Mouse (Mus musculus) left cerebral cortex, postnatal 14 days (tissue): ENCODE results near the gene Nans. TPM values are rescaled to one million over a fixed set of nuclear protein-coding genes. Genes with fewer than 3 reads are reported as not detected.

Source experiments
- DNase-seq, 2 experiments: peaks; one replicate each; pipeline ENCODE4 v3.0.0; 2021 to 2022; ENCODE audit warnings: low spot score in 2 of 2, mixed read lengths in 1 of 2
- intact Hi-C: fragments of 180-260 bp; cut with DNase I; formaldehyde crosslinking; loops from one replicate; pipeline ENCODE4 v1.15.1; 2025
- total RNA-seq, 2 experiments: library from RNA; stranded (reverse); gene quantifications; 2 replicates each; pipeline ENCODE4 v1.2.3; 2021

Nans gene
- total RNA-seq, 2 experiments from 2014 or later: 20.8 to 24.5 TPM

GRCm38 (mm10) chr4:46463130-46463830 is 25.8 kb upstream of the Nans start:
- DNase-seq: peak; percentile 45 to 46
- intact Hi-C loops: no loop called here

- intact Hi-C loops: no loop called here
- peak in 1 of 2 experiments; percentile 34 for DNase-seq
Observed at GRCm38 (mm10) chr4:46465740-46466139, 23.3 kb upstream of the Nans start.

- no peak for DNase-seq
- intact Hi-C loops: no loop called here
Observed at GRCm38 (mm10) chr4:46475101-46475500, 13.9 kb upstream of the Nans start.

GRCm38 (mm10) chr4:46479081-46479480 is 10.0 kb upstream of the Nans start:
- no peak for DNase-seq
- intact Hi-C loops: no loop called here

GRCm38 (mm10) chr4:46485696-46486417 is 3.2 kb upstream of the Nans start:
- intact Hi-C loops: no loop called here
- peak; percentile 54 to 58 for DNase-seq

- intact Hi-C loops: no loop called here
- peak; percentile 64 to 67 for DNase-seq
Observed at GRCm38 (mm10) chr4:46487348-46487747, 1.7 kb upstream of the Nans start.

GRCm38 (mm10) chr4:46493071-46493470 is 4.0 kb downstream of the Nans start:
- intact Hi-C loops: no loop called here
- no peak for DNase-seq

- intact Hi-C loops: loop anchor here (5.0 kb wide), 1 partner anchor 162 kb away; no protein-coding TSS in a partner anchor
- DNase-seq: no peak
Observed at GRCm38 (mm10) chr4:46495543-46495942, 6.5 kb downstream of the Nans start.

GRCm38 (mm10) chr4:46497286-46497892 is 8.3 kb downstream of the Nans start:
- intact Hi-C loops: loop anchor here (5.0 kb wide), 1 partner anchor 160 kb away; no protein-coding TSS in a partner anchor
- peak; percentile 51 to 71 for DNase-seq

GRCm38 (mm10) chr4:46498511-46498910 is 9.5 kb downstream of the Nans start:
- no peak for DNase-seq
- intact Hi-C loops: loop anchor here (5.0 kb wide), 1 partner anchor 159 kb away; no protein-coding TSS in a partner anchor

GRCm38 (mm10) chr4:46498976-46499375 is 9.9 kb downstream of the Nans start:
- intact Hi-C loops: loop anchor here (5.0 kb wide), 1 partner anchor 158 kb away; no protein-coding TSS in a partner anchor
- DNase-seq: peak in 1 of 2 experiments; percentile 46

- no peak for DNase-seq
- intact Hi-C loops: loop anchor here (10.0 kb wide), 1 partner anchor 552 kb away; the partner anchor contains the start of gene Anks6
Observed at GRCm38 (mm10) chr4:46502606-46503502, 13.8 kb downstream of the Nans start.

- intact Hi-C loops: loop anchor here (10.0 kb wide), 1 partner anchor 551 kb away; the partner anchor contains the start of gene Anks6
- no peak for DNase-seq
Observed at GRCm38 (mm10) chr4:46503881-46504280, 14.8 kb downstream of the Nans start.

- intact Hi-C loops: loop anchor here (10.0 kb wide), 1 partner anchor 549 kb away; the partner anchor contains the start of gene Anks6
- DNase-seq: no peak
Observed at GRCm38 (mm10) chr4:46505361-46506057, 16.5 kb downstream of the Nans start.

- intact Hi-C loops: loop anchor here (10.0 kb wide), 1 partner anchor 548 kb away; the partner anchor contains the start of gene Anks6
- peak; percentile 94 for DNase-seq
Observed at GRCm38 (mm10) chr4:46506801-46507610, 18.0 kb downstream of the Nans start.

- intact Hi-C loops: loop anchor here (10.0 kb wide), 1 partner anchor 547 kb away; the partner anchor contains the start of gene Anks6
- peak; percentile 78 to 88 for DNase-seq
Observed at GRCm38 (mm10) chr4:46507736-46508460, 18.9 kb downstream of the Nans start.

GRCm38 (mm10) chr4:46520491-46520890 is 31.4 kb downstream of the Nans start:
- no peak for DNase-seq
- intact Hi-C loops: no loop called here
